Mouse (Mus musculus) heart, embryonic 12.5 days (tissue): Measurements from ENCODE around the gene Cd86. TPM values are rescaled to one million over a fixed set of nuclear protein-coding genes. Genes with fewer than 3 reads are reported as not detected.

Source experiments
- ATAC-seq: fragments of 200-750 bp; cut with Nextera tagmentation; 2 replicates; pipeline ENCODE4 v1.8.0; 2017; ENCODE audit warnings: moderate TSS enrichment, moderate library complexity; ENCODE audit not compliant: insufficient number of reproducible peaks, low FRiP score
- H3K27ac ChIP-seq: fragments of 300-500 bp; sonication (generic); 2 replicates; pipeline ENCODE4 v1.5.1; 2016; ENCODE audit warnings: mild to moderate bottlenecking, moderate library complexity; ENCODE audit not compliant: poor library complexity, severe bottlenecking
- H3K27me3 ChIP-seq: fragments of 300-500 bp; sonication (generic); replicated peaks from 2 replicates; pipeline ENCODE4 v1.6.1; 2016; ENCODE audit warnings: mild to moderate bottlenecking, moderate library complexity
- H3K36me3 ChIP-seq: fragments of 300-500 bp; sonication (generic); 2 replicates; pipeline ENCODE4 v1.6.1; 2016; ENCODE audit warnings: mild to moderate bottlenecking, moderate library complexity
- H3K4me1 ChIP-seq: fragments of 300-500 bp; sonication (generic); replicated peaks from 2 replicates; pipeline ENCODE4 v1.6.1; 2016; ENCODE audit warnings: mild to moderate bottlenecking
- H3K4me2 ChIP-seq: fragments of 300-500 bp; sonication (generic); 2 replicates; pipeline ENCODE4 v1.6.1; 2016; ENCODE audit warnings: mild to moderate bottlenecking, moderate library complexity
- H3K4me3 ChIP-seq: fragments of 300-500 bp; sonication (generic); 2 replicates; pipeline ENCODE4 v1.5.1; 2016; ENCODE audit warnings: mild to moderate bottlenecking
- H3K9ac ChIP-seq: fragments of 300-500 bp; sonication (generic); 2 replicates; pipeline ENCODE4 v1.6.1; 2016; ENCODE audit warnings: mild to moderate bottlenecking, moderate library complexity
- H3K9me3 ChIP-seq: fragments of 300-500 bp; sonication (generic); replicated peaks from 2 replicates; pipeline ENCODE4 v1.6.1; 2016; ENCODE audit warnings: mild to moderate bottlenecking, moderate library complexity
- WGBS: fragments of 180-500 bp; shearing (Covaris S2); methylation state at CpG from one replicate; pipeline ENCODE4 v1.1.7; 2016; 5-methylcytosine and 5-hydroxymethylcytosine counted together
- polyA plus RNA-seq: library from polyadenylated mRNA; unstranded; fragments of >200 nt; fragmentation: Nextera tagmentation; extraction: Ambion mirVana; gene quantifications from 2 replicates; pipeline ENCODE4 v1.2.1, GENCODE M21; 2016

The Cd86 gene
- polyA plus RNA-seq, 1 experiment from 2014 or later = 0.72 TPM

GRCm38 (mm10) chr16:36634971-36635710 lies 30.7 kb downstream of the Cd86 start:
- Histone ChIP-seq H3K9ac (no peak overlapping the region), H3K27ac (no peak overlapping the region), H3K27me3 (no peaks in the 10 kb centered on the region), H3K4me1 (no peaks in the 10 kb centered on the region), H3K4me3 (no peak overlapping the region), H3K36me3 (no peaks in the 10 kb centered on the region), H3K4me2 (no peak overlapping the region), H3K9me3 (peaks cover 4% of the 10 kb centered on the region; the same call in 1 of the 2 replicates)
- 86% methylated on average over 23 of the region's 23 CpGs for WGBS
- no peak for ATAC-seq

GRCm38 (mm10) chr16:36634421-36634820 lies 31.5 kb downstream of the Cd86 start:
- Histone ChIP-seq H3K9me3 (no peaks in the 10 kb centered on the region), H3K27me3 (no peaks in the 10 kb centered on the region), H3K27ac (no peak overlapping the region), H3K4me3 (no peak overlapping the region), H3K4me1 (no peaks in the 10 kb centered on the region), H3K9ac (no peak overlapping the region), H3K4me2 (no peak overlapping the region), H3K36me3 (no peaks in the 10 kb centered on the region)
- no peak for ATAC-seq
- WGBS = 86% methylated on average over 2 of the region's 2 CpGs

GRCm38 (mm10) chr16:36632229-36632628 lies 33.7 kb downstream of the Cd86 start:
- no peaks in the 10 kb centered on the region for H3K9me3 ChIP-seq
- no peaks in the 10 kb centered on the region for H3K27me3 ChIP-seq
- no peak overlapping the region for H3K4me2 ChIP-seq
- no peak for ATAC-seq
- WGBS = 88% methylated on average over 8 of the region's 8 CpGs
- no peaks in the 10 kb centered on the region for H3K36me3 ChIP-seq
- no peaks in the 10 kb centered on the region for H3K4me1 ChIP-seq
- no peak overlapping the region for H3K27ac ChIP-seq
- no peak overlapping the region for H3K4me3 ChIP-seq
- no peak overlapping the region for H3K9ac ChIP-seq

GRCm38 (mm10) chr16:36631607-36632006 lies 34.3 kb downstream of the Cd86 start:
- no peaks in the 10 kb centered on the region for H3K27me3 ChIP-seq
- ATAC-seq = no peak
- H3K9ac ChIP-seq = no peak overlapping the region
- no peaks in the 10 kb centered on the region for H3K36me3 ChIP-seq
- H3K27ac ChIP-seq = no peak overlapping the region
- no peak overlapping the region for H3K4me2 ChIP-seq
- no peaks in the 10 kb centered on the region for H3K9me3 ChIP-seq
- no peaks in the 10 kb centered on the region for H3K4me1 ChIP-seq
- H3K4me3 ChIP-seq = no peak overlapping the region
- 83% methylated on average over 5 of the region's 5 CpGs for WGBS

GRCm38 (mm10) chr16:36627740-36628139 lies 38.1 kb downstream of the Cd86 start:
- no peak overlapping the region for H3K9ac ChIP-seq
- ATAC-seq = no peak
- no peaks in the 10 kb centered on the region for H3K27me3 ChIP-seq
- 68% methylated on average over 1 of the region's 1 CpGs for WGBS
- H3K9me3 ChIP-seq = no peaks in the 10 kb centered on the region
- H3K4me1 ChIP-seq = no peaks in the 10 kb centered on the region
- H3K4me3 ChIP-seq = no peak overlapping the region
- no peaks in the 10 kb centered on the region for H3K36me3 ChIP-seq
- no peak overlapping the region for H3K27ac ChIP-seq
- no peak overlapping the region for H3K4me2 ChIP-seq

- no peaks in the 10 kb centered on the region for H3K27me3 ChIP-seq
- no peak overlapping the region for H3K4me3 ChIP-seq
- ATAC-seq = no peak
- no peaks in the 10 kb centered on the region for H3K36me3 ChIP-seq
- no peak overlapping the region for H3K27ac ChIP-seq
- no peaks in the 10 kb centered on the region for H3K9me3 ChIP-seq
- no peak overlapping the region for H3K9ac ChIP-seq
- WGBS = 72% methylated on average over 5 of the region's 5 CpGs
- no peak overlapping the region for H3K4me2 ChIP-seq
- H3K4me1 ChIP-seq = no peaks in the 10 kb centered on the region
Measured at GRCm38 (mm10) chr16:36626567-36627197, 39.2 kb downstream of the Cd86 start.

- H3K9me3 ChIP-seq = no peaks in the 10 kb centered on the region
- H3K4me2 ChIP-seq = no peak overlapping the region
- H3K9ac ChIP-seq = no peak overlapping the region
- H3K4me3 ChIP-seq = no peak overlapping the region
- no peak for ATAC-seq
- no peaks in the 10 kb centered on the region for H3K36me3 ChIP-seq
- H3K27ac ChIP-seq = no peak overlapping the region
- H3K27me3 ChIP-seq = no peaks in the 10 kb centered on the region
- H3K4me1 ChIP-seq = no peaks in the 10 kb centered on the region
- 82% methylated on average over 1 of the region's 1 CpGs for WGBS
Measured at GRCm38 (mm10) chr16:36625909-36626308, 40.0 kb downstream of the Cd86 start.

DNA sequence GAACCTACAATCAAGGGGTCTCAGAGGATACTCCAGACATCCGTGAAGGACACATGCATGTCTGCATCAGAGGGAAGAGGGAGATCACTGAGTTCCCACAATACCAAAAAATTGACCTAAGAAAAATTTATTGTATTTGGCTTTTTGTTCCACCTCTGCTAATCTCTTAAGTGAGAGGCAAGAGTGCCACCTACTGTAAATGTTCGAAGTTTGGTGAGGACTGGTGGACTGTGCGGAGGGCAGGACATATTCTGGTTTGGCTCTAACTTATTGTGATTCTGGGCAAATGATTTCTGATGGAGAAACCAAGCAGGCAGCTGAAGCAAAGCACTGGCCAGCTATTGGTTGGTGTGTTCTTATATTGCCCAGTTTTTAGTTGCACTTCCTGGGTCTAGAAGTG lies 43.6 kb downstream of the Cd86 start:
- no peaks in the 10 kb centered on the region for H3K27me3 ChIP-seq
- H3K9ac ChIP-seq = no peak overlapping the region
- ATAC-seq = no peak
- no peak overlapping the region for H3K4me3 ChIP-seq
- H3K4me1 ChIP-seq = no peaks in the 10 kb centered on the region
- 73% methylated on average over 3 of the region's 3 CpGs for WGBS
- H3K36me3 ChIP-seq = no peaks in the 10 kb centered on the region
- H3K9me3 ChIP-seq = no peaks in the 10 kb centered on the region
- no peak overlapping the region for H3K4me2 ChIP-seq
- H3K27ac ChIP-seq = no peak overlapping the region

DNA sequence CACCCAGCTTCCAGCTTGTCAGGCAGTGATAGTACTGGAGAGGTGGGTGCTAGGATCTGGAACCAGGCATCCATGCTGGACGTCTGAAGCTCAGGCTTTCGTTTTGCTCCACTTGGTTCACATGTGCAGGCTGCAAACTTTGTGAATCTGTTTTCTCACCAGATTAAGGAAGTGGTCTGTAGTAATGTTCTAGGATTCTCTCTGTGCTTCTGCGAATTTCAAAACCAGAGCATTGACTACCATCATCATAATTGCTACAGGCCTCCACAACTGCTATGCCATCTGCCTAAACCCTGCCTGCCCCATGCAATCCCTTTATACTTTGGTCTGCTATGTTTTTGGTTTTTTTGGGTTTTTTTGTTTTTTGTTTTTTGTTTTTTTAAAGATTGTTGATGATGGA lies 44.8 kb downstream of the Cd86 start:
- no peak overlapping the region for H3K4me2 ChIP-seq
- no peaks in the 10 kb centered on the region for H3K4me1 ChIP-seq

GRCm38 (mm10) chr16:36613701-36614100 lies 52.2 kb downstream of the Cd86 start:
- Histone ChIP-seq H3K9ac (no peak overlapping the region), H3K36me3 (no peaks in the 10 kb centered on the region), H3K4me1 (no peaks in the 10 kb centered on the region), H3K4me2 (no peak overlapping the region), H3K27me3 (no peaks in the 10 kb centered on the region), H3K27ac (no peak overlapping the region), H3K9me3 (no peaks in the 10 kb centered on the region), H3K4me3 (no peak overlapping the region)
- no peak for ATAC-seq
- 79% methylated on average over 2 of the region's 2 CpGs for WGBS

More for the DNA sequence above, 44.8 kb downstream of the Cd86 start:
- Histone ChIP-seq H3K9ac (no peak overlapping the region), H3K9me3 (no peaks in the 10 kb centered on the region), H3K4me3 (no peak overlapping the region), H3K36me3 (no peaks in the 10 kb centered on the region), H3K27ac (no peak overlapping the region), H3K27me3 (no peaks in the 10 kb centered on the region)
- WGBS = 83% methylated on average over 3 of the region's 3 CpGs
- ATAC-seq = no peak

DNA sequence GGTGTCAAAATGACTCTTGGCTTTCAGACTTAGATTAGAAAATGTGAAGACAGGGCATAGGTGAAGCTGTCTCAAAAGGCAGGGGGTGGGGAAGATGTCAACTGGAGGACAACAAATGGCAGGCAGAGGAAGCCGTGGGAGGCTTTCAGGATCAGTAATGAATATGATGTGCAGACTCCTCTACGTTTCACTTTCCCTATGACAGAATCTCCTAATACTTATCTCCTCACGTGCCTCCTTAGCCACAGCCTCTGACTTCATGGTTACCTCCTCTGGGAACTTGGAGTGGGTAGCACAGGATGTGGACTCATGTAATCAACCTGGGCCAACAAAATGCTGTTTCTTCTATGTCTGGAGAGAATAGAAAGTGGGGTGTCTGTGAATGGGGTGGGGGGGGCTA lies 63.2 kb downstream of the Cd86 start:
- 53% methylated on average over 3 of the region's 3 CpGs for WGBS
- Histone ChIP-seq H3K4me1 (peaks cover 12% of the 10 kb centered on the region), H3K36me3 (no peaks in the 10 kb centered on the region), H3K27me3 (no peaks in the 10 kb centered on the region), H3K27ac (no peak overlapping the region), H3K4me3 (no peak overlapping the region), H3K9me3 (no peaks in the 10 kb centered on the region), H3K9ac (no peak overlapping the region), H3K4me2 (no peak overlapping the region)
- no peak for ATAC-seq
